Mouse (Mus musculus): ENCODE measurements at regions not wholly inside any gene's neighbourhood (a gene's known extent, or its start where the extent isn't known, plus 50 kb on each side); places are given as distances from the start of the nearest gene placed in this dataset.
A peak's percentile ranks its signal among the peaks of the same experiment; 100 is the strongest.

DNA sequence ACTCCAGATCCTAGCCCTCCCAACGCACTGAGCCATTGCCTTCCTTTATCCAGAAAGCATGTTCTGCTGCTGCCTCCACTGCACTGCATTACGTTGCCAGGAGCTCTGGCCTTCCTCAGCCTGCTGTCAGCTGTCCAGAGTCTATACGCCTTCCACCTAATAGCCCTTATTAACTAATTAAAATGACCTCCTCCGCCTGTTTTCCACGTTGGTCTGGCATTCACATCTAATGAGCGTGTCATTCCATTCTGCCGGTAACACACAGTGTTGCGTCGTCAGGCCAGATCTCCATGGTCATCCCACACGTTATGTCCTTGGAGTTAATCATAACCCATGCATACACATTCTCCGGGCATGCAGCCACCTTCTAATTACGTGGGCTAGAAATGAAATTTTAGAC is 56.7 kb upstream of the Med4 start:
- no peak overlapping the region for H3K27ac ChIP-seq (ENCODE audit: low read length)
- H3K9ac ChIP-seq (replicated peaks; ENCODE audit: low read depth, low read length) = no peak overlapping the region
- ATAC-seq (ENCODE audit: insufficient number of reproducible peaks, insufficient read depth, low FRiP score, low read depth) = peak; percentile 42; the same call in 1 of the 2 replicates
- H3K4me1 ChIP-seq (ENCODE audit: control insufficient read depth, insufficient read depth, low read length) = 0 out of 2 replicates have a peak, but pooled peaks cover 2% of the 10 kb centered on the region
- no peaks in the 10 kb centered on the region for H3K27me3 ChIP-seq (ENCODE audit: control insufficient read depth, insufficient read depth, low read length)
- no peak overlapping the region for H3K4me2 ChIP-seq (replicated peaks; ENCODE audit: low read depth, low read length)
- no peaks in the 10 kb centered on the region for H3K9me3 ChIP-seq (ENCODE audit: control insufficient read depth, low read depth, low read length)
- 53% methylated on average over 12 of the region's 12 CpGs for WGBS
- no peaks in the 10 kb centered on the region for H3K36me3 ChIP-seq (ENCODE audit: control insufficient read depth, insufficient read depth, low read length)
- H3K4me3 ChIP-seq (ENCODE audit: low read depth, low read length) = no peak overlapping the region

- 0 out of 2 replicates have a peak, but pooled peaks cover 2% of the 10 kb centered on the region for H3K4me1 ChIP-seq (ENCODE audit: control insufficient read depth, insufficient read depth, low read length)
- H3K27me3 ChIP-seq (ENCODE audit: control insufficient read depth, insufficient read depth, low read length) = no peaks in the 10 kb centered on the region
- H3K9me3 ChIP-seq (ENCODE audit: control insufficient read depth, low read depth, low read length) = no peaks in the 10 kb centered on the region
- no peak overlapping the region for H3K4me2 ChIP-seq (replicated peaks; ENCODE audit: low read depth, low read length)
- H3K4me3 ChIP-seq (ENCODE audit: low read depth, low read length) = no peak overlapping the region
- no peak overlapping the region for H3K9ac ChIP-seq (replicated peaks; ENCODE audit: low read depth, low read length)
- 65% methylated on average over 7 of the region's 7 CpGs for WGBS
- H3K36me3 ChIP-seq (ENCODE audit: control insufficient read depth, insufficient read depth, low read length) = no peaks in the 10 kb centered on the region
- ATAC-seq (ENCODE audit: insufficient number of reproducible peaks, insufficient read depth, low FRiP score, low read depth) = 0 out of 2 replicates have a peak, but pooled peaks have one; percentile 42
- no peak overlapping the region for H3K27ac ChIP-seq (ENCODE audit: low read length)
Observed at GRCm38 (mm10) chr14:73452321-73453082, 57.3 kb upstream of the Med4 start.

GRCm38 (mm10) chr14:73451291-73452045 is 58.4 kb upstream of the Med4 start:
- no peak overlapping the region for H3K9ac ChIP-seq (replicated peaks; ENCODE audit: low read depth, low read length)
- H3K4me3 ChIP-seq (ENCODE audit: low read depth, low read length) = no peak overlapping the region
- H3K36me3 ChIP-seq (ENCODE audit: control insufficient read depth, insufficient read depth, low read length) = no peaks in the 10 kb centered on the region
- 0 out of 2 replicates have a peak, but pooled peaks cover 2% of the 10 kb centered on the region for H3K4me1 ChIP-seq (ENCODE audit: control insufficient read depth, insufficient read depth, low read length)
- H3K27ac ChIP-seq (ENCODE audit: low read length) = no peak overlapping the region
- H3K4me2 ChIP-seq (replicated peaks; ENCODE audit: low read depth, low read length) = no peak overlapping the region
- no peaks in the 10 kb centered on the region for H3K27me3 ChIP-seq (ENCODE audit: control insufficient read depth, insufficient read depth, low read length)
- no peaks in the 10 kb centered on the region for H3K9me3 ChIP-seq (ENCODE audit: control insufficient read depth, low read depth, low read length)
- no peak for ATAC-seq (ENCODE audit: insufficient number of reproducible peaks, insufficient read depth, low FRiP score, low read depth)
- 79% methylated on average over 9 of the region's 9 CpGs for WGBS

DNA sequence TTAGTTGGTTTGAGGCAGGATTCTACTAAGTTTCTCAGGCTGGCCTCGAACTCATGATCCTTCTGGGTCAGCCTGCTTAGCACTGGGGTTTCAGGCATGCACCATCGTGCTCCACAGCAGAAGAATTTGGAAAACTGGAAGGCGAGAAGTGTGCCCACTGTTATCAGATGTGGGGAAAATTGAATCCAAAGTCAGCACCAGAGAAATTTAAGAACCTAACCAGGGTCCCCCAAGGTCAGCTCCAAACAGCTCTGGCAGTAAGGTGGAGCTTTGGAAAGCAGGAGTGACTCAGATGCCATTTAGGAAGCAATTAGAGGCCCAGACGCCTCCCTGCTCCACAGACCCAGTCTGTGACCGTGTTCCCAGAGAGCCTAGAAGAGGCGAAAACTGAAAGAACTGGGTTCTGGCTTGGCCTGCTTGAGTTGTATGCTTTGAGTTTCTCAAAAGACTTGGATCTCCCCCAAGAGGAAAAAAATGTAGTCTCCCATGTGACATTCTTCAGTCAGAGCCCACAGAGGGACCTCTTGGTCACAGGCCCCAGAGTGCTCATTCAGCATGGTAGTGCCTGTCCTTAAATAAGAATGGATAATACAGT is 59.8 kb upstream of the Med4 start:
- Histone ChIP-seq H3K36me3 (ENCODE audit: control insufficient read depth, insufficient read depth, low read length) (no peaks in the 10 kb centered on the region), H3K27ac (ENCODE audit: low read length) (no peak overlapping the region), H3K9ac (replicated peaks; ENCODE audit: low read depth, low read length) (no peak overlapping the region), H3K9me3 (ENCODE audit: control insufficient read depth, low read depth, low read length) (no peaks in the 10 kb centered on the region), H3K4me3 (ENCODE audit: low read depth, low read length) (no peak overlapping the region), H3K4me1 (ENCODE audit: control insufficient read depth, insufficient read depth, low read length) (0 out of 2 replicates have a peak, but pooled peaks cover 2% of the 10 kb centered on the region), H3K4me2 (replicated peaks; ENCODE audit: low read depth, low read length) (no peak overlapping the region), H3K27me3 (ENCODE audit: control insufficient read depth, insufficient read depth, low read length) (no peaks in the 10 kb centered on the region)
- 83% methylated on average over 6 of the region's 6 CpGs for WGBS
- no peak for ATAC-seq (ENCODE audit: insufficient number of reproducible peaks, insufficient read depth, low FRiP score, low read depth)

- 87% methylated on average over 10 of the region's 10 CpGs for WGBS
- no peak overlapping the region for H3K4me2 ChIP-seq (replicated peaks; ENCODE audit: low read depth, low read length)
- H3K27ac ChIP-seq (ENCODE audit: low read length) = no peak overlapping the region
- H3K27me3 ChIP-seq (ENCODE audit: control insufficient read depth, insufficient read depth, low read length) = no peaks in the 10 kb centered on the region
- H3K4me1 ChIP-seq (ENCODE audit: control insufficient read depth, insufficient read depth, low read length) = 0 out of 2 replicates have a peak, but pooled peaks cover 2% of the 10 kb centered on the region
- no peaks in the 10 kb centered on the region for H3K36me3 ChIP-seq (ENCODE audit: control insufficient read depth, insufficient read depth, low read length)
- H3K9ac ChIP-seq (replicated peaks; ENCODE audit: low read depth, low read length) = no peak overlapping the region
- ATAC-seq (ENCODE audit: insufficient number of reproducible peaks, insufficient read depth, low FRiP score, low read depth) = no peak
- no peaks in the 10 kb centered on the region for H3K9me3 ChIP-seq (ENCODE audit: control insufficient read depth, low read depth, low read length)
- H3K4me3 ChIP-seq (ENCODE audit: low read depth, low read length) = no peak overlapping the region
Observed at GRCm38 (mm10) chr14:73449111-73449510, 60.7 kb upstream of the Med4 start.

DNA sequence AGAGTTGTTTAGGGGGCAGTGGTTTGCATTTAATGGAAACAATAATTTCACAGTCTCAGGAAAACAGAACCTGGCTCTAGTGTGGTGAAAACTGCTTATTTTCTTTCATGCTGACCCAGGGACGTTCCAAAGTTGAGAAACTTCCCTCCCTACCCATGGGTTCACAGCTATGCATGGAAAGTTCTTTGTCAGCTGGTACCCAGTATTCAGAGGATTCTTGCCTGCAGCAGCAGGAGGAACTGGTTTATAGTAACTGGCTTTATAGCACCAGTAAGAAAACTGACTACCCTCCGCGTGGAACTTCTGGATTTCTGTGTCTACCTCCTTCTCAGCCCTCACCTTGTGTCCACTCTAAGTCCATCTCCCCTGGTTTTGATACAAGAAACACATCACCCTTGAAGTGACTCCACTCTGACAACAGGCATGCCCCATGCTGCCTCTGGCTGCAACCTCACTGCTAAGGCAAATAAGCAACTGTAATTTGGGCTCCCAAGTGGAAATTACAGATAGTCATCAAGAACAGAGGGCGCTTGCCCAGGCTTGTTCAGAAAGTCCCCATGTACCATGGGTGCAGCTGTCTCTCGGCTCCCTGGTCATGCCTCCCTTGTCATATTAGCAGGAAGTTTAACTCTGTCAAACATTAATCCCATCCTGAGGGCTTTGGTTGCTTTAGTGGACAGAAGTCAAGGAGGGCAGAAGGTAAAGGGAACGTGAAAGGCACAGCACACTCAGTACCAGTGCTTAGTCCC is 60.6 kb upstream of the Itm2b start:
- Histone ChIP-seq H3K4me3 (ENCODE audit: low read depth, low read length) (no peak overlapping the region), H3K9me3 (ENCODE audit: control insufficient read depth, low read depth, low read length) (no peaks in the 10 kb centered on the region), H3K4me1 (ENCODE audit: control insufficient read depth, insufficient read depth, low read length) (no peaks in the 10 kb centered on the region), H3K9ac (replicated peaks; ENCODE audit: low read depth, low read length) (no peak overlapping the region), H3K36me3 (ENCODE audit: control insufficient read depth, insufficient read depth, low read length) (no peaks in the 10 kb centered on the region), H3K27ac (ENCODE audit: low read length) (peak overlapping the region; percentile 66), H3K27me3 (ENCODE audit: control insufficient read depth, insufficient read depth, low read length) (no peaks in the 10 kb centered on the region), H3K4me2 (replicated peaks; ENCODE audit: low read depth, low read length) (no peak overlapping the region)
- WGBS = 62% methylated on average over 6 of the region's 6 CpGs
- peak; percentile 80; the same call in 1 of the 2 replicates for ATAC-seq (ENCODE audit: insufficient number of reproducible peaks, insufficient read depth, low FRiP score, low read depth)

GRCm38 (mm10) chr14:73444733-73445132 is 59.6 kb upstream of the Itm2b start:
- Histone ChIP-seq H3K36me3 (ENCODE audit: control insufficient read depth, insufficient read depth, low read length) (no peaks in the 10 kb centered on the region), H3K9me3 (ENCODE audit: control insufficient read depth, low read depth, low read length) (no peaks in the 10 kb centered on the region), H3K9ac (replicated peaks; ENCODE audit: low read depth, low read length) (no peak overlapping the region; the same call in 1 of the 2 replicates), H3K27me3 (ENCODE audit: control insufficient read depth, insufficient read depth, low read length) (no peaks in the 10 kb centered on the region), H3K4me3 (ENCODE audit: low read depth, low read length) (no peak overlapping the region), H3K27ac (ENCODE audit: low read length) (no peak overlapping the region; the same call in 1 of the 2 replicates), H3K4me1 (ENCODE audit: control insufficient read depth, insufficient read depth, low read length) (no peaks in the 10 kb centered on the region), H3K4me2 (replicated peaks; ENCODE audit: low read depth, low read length) (no peak overlapping the region)
- no peak for ATAC-seq (ENCODE audit: insufficient number of reproducible peaks, insufficient read depth, low FRiP score, low read depth)
- WGBS = 65% methylated on average over 3 of the region's 3 CpGs

Measured in stomach, embryonic 14.5 days (tissue).